9 mouse cellular contexts compared by ENCODE assay signal in genomic region chr14:54669381-54669780, GRCm38 (mm10). TPM values are rescaled to one million over a fixed set of nuclear protein-coding genes. Genes with fewer than 3 reads are reported as not detected.
DNase-seq lines count a peak whose midpoint lies in the region; ATAC-seq and TF ChIP-seq lines count a peak whose summit lies in the region.
"Had no signal": no experiment of that assay in that cellular context is flagged by ENCODE, and none has a peak within 500 bp of the region (broad histone marks: within the 10 kb centered on the region; RNA-seq: fewer than 3 reads in every experiment).

No protein-coding gene starts in this region.

- WGBS in heart, embryonic 12.5 days: 79% methylated on average over 4 of the region's 4 CpGs
- 84% methylated on average over 4 of the region's 4 CpGs for WGBS in kidney, postnatal 0 days

- no peaks in the 10 kb centered on the region for H3K4me1 ChIP-seq in heart, embryonic 12.5 days (replicated peaks)
- no peaks in the 10 kb centered on the region; the same call in 1 of the 2 replicates for H3K4me1 ChIP-seq in testis, adult 2 months (ENCODE audit: control insufficient read depth, insufficient read depth, low read length)
- H3K4me1 ChIP-seq in kidney, postnatal 0 days (replicated peaks; ENCODE audit: insufficient read depth, low read length): no peaks in the 10 kb centered on the region

- H3K9me3 ChIP-seq in heart, embryonic 12.5 days (replicated peaks): no peaks in the 10 kb centered on the region
- no peaks in the 10 kb centered on the region for H3K9me3 ChIP-seq in kidney, postnatal 0 days (replicated peaks; ENCODE audit: low read length)

- no peaks in the 10 kb centered on the region for H3K27me3 ChIP-seq in heart, embryonic 12.5 days (replicated peaks)
- no peaks in the 10 kb centered on the region for H3K27me3 ChIP-seq in testis, adult 2 months (ENCODE audit: control insufficient read depth, insufficient read depth, low read length)
- no peaks in the 10 kb centered on the region for H3K27me3 ChIP-seq in kidney, postnatal 0 days (ENCODE audit: insufficient read depth, low read length)

- no peak overlapping the region for H3K9ac ChIP-seq in heart, embryonic 12.5 days
- no peak overlapping the region for H3K9ac ChIP-seq in kidney, postnatal 0 days (ENCODE audit: low read depth, low read length)

- TF ChIP-seq CTCF in testis, adult 2 months (IDR thresholded peaks at IDR 0.05; ENCODE audit: control insufficient read depth, insufficient read depth, insufficient replicate concordance, low read depth, low read length): peak; percentile 46; the same call in 1 of the 2 replicates
- peak; percentile 78 for TF ChIP-seq CTCF in kidney, postnatal 0 days (IDR thresholded peaks at IDR 0.05; ENCODE audit: low read depth)

- H3K27ac ChIP-seq in heart, embryonic 12.5 days (ENCODE audit: poor library complexity, severe bottlenecking): no peak overlapping the region
- H3K27ac ChIP-seq in testis, adult 2 months (ENCODE audit: control insufficient read depth, insufficient read depth, low read depth, low read length): no peak overlapping the region
- no peak overlapping the region for H3K27ac ChIP-seq in kidney, postnatal 0 days

- H3K4me2 ChIP-seq in heart, embryonic 12.5 days: no peak overlapping the region
- H3K4me2 ChIP-seq in kidney, postnatal 0 days (ENCODE audit: low read length): no peak overlapping the region

- no peak for TF ChIP-seq POLR2A in testis, adult 2 months (IDR thresholded peaks at IDR 0.05; ENCODE audit: control insufficient read depth, low read depth, low read length)

- no peak for ATAC-seq in heart, embryonic 12.5 days (ENCODE audit: insufficient number of reproducible peaks, low FRiP score)
- ATAC-seq in kidney, postnatal 0 days (replicated peaks; ENCODE audit: low FRiP score, low read depth): no peak

- peaks cover 79% of the 10 kb centered on the region for H3K36me3 ChIP-seq in heart, embryonic 12.5 days
- peaks cover 3% of the 10 kb centered on the region for H3K36me3 ChIP-seq in testis, adult 2 months (ENCODE audit: control insufficient read depth, insufficient read depth, low read length)
- H3K36me3 ChIP-seq in kidney, postnatal 0 days (ENCODE audit: insufficient read depth, low read length): peaks cover 37% of the 10 kb centered on the region

- no peak overlapping the region for H3K4me3 ChIP-seq in heart, embryonic 12.5 days
- no peak overlapping the region for H3K4me3 ChIP-seq in testis, adult 2 months (ENCODE audit: control insufficient read depth, low read depth, low read length)
- H3K4me3 ChIP-seq in kidney, postnatal 0 days (replicated peaks; ENCODE audit: low read depth, low read length): no peak overlapping the region

- DNase-seq in heart, adult 11 months: peak; percentile 86
- DNase-seq in testis, postnatal 14 days (ENCODE audit: low spot score): no peak
- DNase-seq in cerebellum, postnatal 36 days: peak; percentile 47 to 54
- peak; percentile 33 for DNase-seq in kidney, postnatal 0 days (ENCODE audit: low spot score)
- peak; percentile 58 for DNase-seq in retina, postnatal 1 day
- DNase-seq in layer of hippocampus, postnatal 14 days (ENCODE audit: low spot score in 2 of 2): no peak

RNA-seq across cellular contexts. Expression of gene 1700123O20Rik, which starts 16.6 kb away (rescaled TPM):
- polyA plus RNA-seq in heart, embryonic 12.5 days (2016; fragmentation: Nextera tagmentation; extraction: Ambion mirVana): 50.3 and 57.1 TPM in 2 replicates
- 38.6 and 47.0 TPM in 2 replicates for polyA plus RNA-seq in testis, adult 2 months (2012; rRNA removed)
- 102 TPM in 2 replicates for polyA plus RNA-seq in kidney, postnatal 0 days (2015; fragmentation: Nextera tagmentation; extraction: Ambion mirVana)
- total RNA-seq in layer of hippocampus, postnatal 14 days (2021): 10 to 100 TPM; 25.8 to 27.8 TPM

RNA-seq across cellular contexts. Expression of gene Acin1, which starts 17.4 kb away (rescaled TPM):
- polyA plus RNA-seq in heart, embryonic 12.5 days (2016; fragmentation: Nextera tagmentation; extraction: Ambion mirVana): 85.1 and 89.0 TPM in 2 replicates
- 117 and 121 TPM in 2 replicates for polyA plus RNA-seq in testis, adult 2 months (2012; rRNA removed)
- polyA plus RNA-seq in kidney, postnatal 0 days (2015; fragmentation: Nextera tagmentation; extraction: Ambion mirVana): 86.7 and 90.1 TPM in 2 replicates
- 100 to 1,000 TPM; 210 to 221 TPM for total RNA-seq in layer of hippocampus, postnatal 14 days (2021)

RNA-seq across cellular contexts. Expression of gene Cdh24, which starts 28.2 kb away (rescaled TPM):
- 3.1 and 3.3 TPM in 2 replicates for polyA plus RNA-seq in heart, embryonic 12.5 days (2016; fragmentation: Nextera tagmentation; extraction: Ambion mirVana)
- 9.9 and 10.2 TPM in 2 replicates for polyA plus RNA-seq in testis, adult 2 months (2012; rRNA removed)
- 1.4 and 1.6 TPM in 2 replicates for polyA plus RNA-seq in kidney, postnatal 0 days (2015; fragmentation: Nextera tagmentation; extraction: Ambion mirVana)
- total RNA-seq in layer of hippocampus, postnatal 14 days (2021): 10 to 100 TPM; 20.5 to 21.0 TPM

RNA-seq across cellular contexts. Expression of gene Gm17606, which starts 28.6 kb away (rescaled TPM):
- not detected in 2 replicates for polyA plus RNA-seq in heart, embryonic 12.5 days (2016; fragmentation: Nextera tagmentation; extraction: Ambion mirVana)
- polyA plus RNA-seq in testis, adult 2 months (2012; rRNA removed): not detected in 2 replicates
- polyA plus RNA-seq in kidney, postnatal 0 days (2015; fragmentation: Nextera tagmentation; extraction: Ambion mirVana): not detected in 2 replicates
- total RNA-seq in layer of hippocampus, postnatal 14 days (2021): not detected
- total RNA-seq: layer of hippocampus, postnatal 25 days had no signal

RNA-seq across cellular contexts. Expression of gene Gm29776, which starts 29.3 kb away (rescaled TPM):
- polyA plus RNA-seq in heart, embryonic 12.5 days (2016; fragmentation: Nextera tagmentation; extraction: Ambion mirVana): 0.21 and 0.28 TPM in 2 replicates
- polyA plus RNA-seq in testis, adult 2 months (2012; rRNA removed): 0.22 and 0.32 TPM in 2 replicates
- polyA plus RNA-seq in kidney, postnatal 0 days (2015; fragmentation: Nextera tagmentation; extraction: Ambion mirVana): 0.07 TPM in 1 of 2 replicates, not detected in the other
- under 1 TPM in 1 of 2 experiments, not detected in 1; 0.21 TPM for total RNA-seq in layer of hippocampus, postnatal 14 days (2021)
- total RNA-seq: layer of hippocampus, postnatal 25 days had no signal

Comparison
In these comparisons a context has a peak if more than half of its experiments do, and no peak if none do; other contexts are left out.
1. DNase-seq: peak in heart, adult 11 months (single experiment), cerebellum, postnatal 36 days (2 of 2), kidney, postnatal 0 days (single experiment) and retina, postnatal 1 day (single experiment); none in testis, postnatal 14 days (single experiment) and layer of hippocampus, postnatal 14 days (0 of 2).